Mouse (Mus musculus) myocyte (in vitro differentiated cells): ENCODE data around the gene Fam214a. TPM values are rescaled to one million over a fixed set of nuclear protein-coding genes. Genes with fewer than 3 reads are reported as not detected.
A peak's percentile ranks its signal among the peaks of the same experiment; 100 is the strongest.

Source experiments
- H3K27me3 ChIP-seq: one replicate; pipeline ENCODE4 v1.6.1; 2011; ENCODE audit not compliant: control insufficient read depth, insufficient read depth, insufficient read length
- H3K36me3 ChIP-seq: one replicate; pipeline ENCODE4 v1.6.1; 2011; ENCODE audit not compliant: control insufficient read depth, insufficient read depth
- H3K4me2 ChIP-seq: one replicate; pipeline ENCODE4 v1.6.1; 2011; ENCODE audit warnings: low read depth, control low read depth
- H3K4me3 ChIP-seq: one replicate; pipeline ENCODE4 v1.5.1; 2011; ENCODE audit warnings: mild to moderate bottlenecking, control low read depth, moderate library complexity
- H3K79me2 ChIP-seq: one replicate; pipeline ENCODE4 v1.6.1; 2011; ENCODE audit not compliant: control insufficient read depth, insufficient read depth
- H3ac ChIP-seq: one replicate; pipeline ENCODE4 v1.6.1; 2011; ENCODE audit not compliant: control insufficient read depth, insufficient read length
- CEBPB ChIP-seq: IDR thresholded peaks from 2 replicates; pipeline ENCODE4 v1.6.1; 2011; ENCODE audit warnings: mild to moderate bottlenecking, moderate library complexity; ENCODE audit not compliant: poor library complexity, insufficient read depth, severe bottlenecking
- E2F4 ChIP-seq: IDR thresholded peaks from one replicate; pipeline ENCODE4 v1.6.1; 2011; ENCODE audit warnings: mild to moderate bottlenecking, control low read depth, moderate library complexity; ENCODE audit not compliant: insufficient read depth
- MAX ChIP-seq: IDR thresholded peaks from one replicate; pipeline ENCODE4 v1.6.1; 2011; ENCODE audit warnings: low read depth, mild to moderate bottlenecking, control low read depth
- MYOD1 ChIP-seq, 3 experiments: IDR thresholded peaks; one replicate each; pipeline ENCODE4 v1.6.1; 2011; ENCODE audit warnings: control low read depth in 2 of 3, low read depth in 2 of 3, mild to moderate bottlenecking in 2 of 3, moderate library complexity in 1 of 3; ENCODE audit not compliant: insufficient read length in 2 of 3, control insufficient read depth in 1 of 3
- MYOG ChIP-seq, 3 experiments: IDR thresholded peaks; one replicate each; pipeline ENCODE4 v1.6.1; 2011; ENCODE audit warnings: control low read depth in 2 of 3, low read depth in 2 of 3, mild to moderate bottlenecking in 2 of 3; ENCODE audit not compliant: insufficient read length in 2 of 3, control insufficient read depth in 1 of 3, insufficient read depth in 1 of 3
- POLR2A ChIP-seq: IDR thresholded peaks from one replicate; pipeline ENCODE4 v1.6.1; 2011; ENCODE audit warnings: low read depth, mild to moderate bottlenecking, control low read depth, moderate library complexity; ENCODE audit not compliant: insufficient read length
- POLR2AphosphoS2 ChIP-seq: IDR thresholded peaks from one replicate; pipeline ENCODE4 v1.6.1; 2011; ENCODE audit warnings: low read depth, control low read depth; ENCODE audit not compliant: insufficient read length
- REST ChIP-seq: IDR thresholded peaks from one replicate; pipeline ENCODE4 v1.6.1; 2011; ENCODE audit warnings: mild to moderate bottlenecking, control low read depth, moderate library complexity; ENCODE audit not compliant: insufficient read depth, insufficient read length
- SRF ChIP-seq: IDR thresholded peaks from one replicate; pipeline ENCODE4 v1.6.1; 2011; ENCODE audit warnings: low read depth; ENCODE audit not compliant: control insufficient read depth, insufficient read length
- TCF12 ChIP-seq: IDR thresholded peaks from one replicate; pipeline ENCODE4 v1.6.1; 2011; ENCODE audit warnings: mild to moderate bottlenecking, control low read depth; ENCODE audit not compliant: poor library complexity, insufficient read depth, severe bottlenecking
- TCF3 ChIP-seq: IDR thresholded peaks from one replicate; pipeline ENCODE4 v1.6.1; 2011; ENCODE audit warnings: low read depth, control low read depth; ENCODE audit not compliant: insufficient read length
- USF1 ChIP-seq: IDR thresholded peaks from one replicate; pipeline ENCODE4 v1.6.1; 2011; ENCODE audit warnings: low read depth, mild to moderate bottlenecking, control low read depth, moderate library complexity
- polyA plus RNA-seq: library from polyadenylated mRNA; unstranded; fragments of >200 nt; fragmentation: generic; extraction: Trizol; gene quantifications from one replicate; pipeline ENCODE4 v1.2.1, GENCODE M21; 2012; ENCODE audit warnings: missing spikeins

Fam214a gene
- polyA plus RNA-seq, 1 experiment, result 2.6 TPM

DNA sequence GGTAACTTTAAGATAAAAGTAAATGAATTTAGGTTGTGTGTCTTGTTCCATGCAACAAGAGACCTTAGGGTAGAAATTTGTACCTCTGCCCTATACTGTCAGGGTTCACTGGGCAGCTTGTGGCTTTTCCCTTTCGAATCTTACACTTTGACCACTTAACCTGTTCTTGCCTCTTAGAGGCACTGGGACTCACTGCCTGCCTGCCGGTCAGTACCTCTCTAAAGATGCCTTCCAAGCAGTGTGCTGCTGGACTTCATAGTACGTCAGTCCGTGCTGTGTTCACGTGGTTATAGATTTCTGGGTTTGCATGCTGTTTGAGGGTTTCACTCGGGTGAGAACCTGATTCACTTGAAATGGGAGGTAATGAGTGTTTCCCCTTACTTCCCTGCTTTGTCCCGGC, 22.7 kb downstream of the Fam214a start:
- TF ChIP-seq CEBPB (no peak), MYOG (IDR thresholded peaks at IDR 0.05; ENCODE audit: control insufficient read depth in 1 of 3, insufficient read depth in 1 of 3, insufficient read length in 2 of 3, low read depth in 2 of 3) (no peak), TCF12 (no peak), USF1 (no peak), POLR2A (no peak), REST (no peak), SRF (no peak), MAX (no peak), POLR2AphosphoS2 (no peak)
- no peaks in the 10 kb centered on the region for H3K36me3 ChIP-seq
- H3K4me3 ChIP-seq, result peak overlapping the region; percentile 19
- no peaks in the 10 kb centered on the region for H3K79me2 ChIP-seq
- no peaks in the 10 kb centered on the region for H3K27me3 ChIP-seq
- H3ac ChIP-seq, result no peak overlapping the region
- peak overlapping the region; percentile 97 for H3K4me2 ChIP-seq

DNA sequence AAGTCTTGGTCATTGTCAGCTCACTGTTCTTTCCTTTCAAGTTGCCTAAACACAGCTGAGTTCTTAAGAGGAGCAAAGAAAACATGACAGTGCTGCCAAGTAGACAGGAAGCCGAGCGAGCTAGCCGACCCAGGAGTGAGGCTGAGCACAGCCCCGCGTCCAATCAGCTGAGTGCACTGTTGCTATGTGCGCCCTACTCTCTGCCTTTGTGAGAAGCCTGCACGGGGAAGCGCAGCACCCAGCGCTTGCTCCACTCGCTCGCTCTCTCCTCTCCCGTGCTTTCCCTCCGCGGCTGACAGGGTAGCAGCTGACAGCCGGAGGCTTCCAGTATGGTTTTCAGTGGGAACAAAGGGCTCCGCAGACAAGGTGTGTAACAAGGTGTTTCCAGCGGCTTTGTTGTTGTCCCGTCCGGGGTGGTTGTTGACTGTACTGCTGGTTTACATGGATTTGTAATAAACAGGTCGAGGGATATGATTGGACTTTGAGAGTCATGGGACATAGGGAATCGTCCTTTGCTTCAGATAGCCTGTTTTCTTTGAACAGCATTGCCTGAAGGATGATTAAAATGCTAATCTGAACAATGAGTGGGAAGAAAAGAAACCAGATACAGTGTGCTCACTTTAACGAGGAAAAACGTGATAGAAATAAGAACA, 23.4 kb downstream of the Fam214a start:
- Histone ChIP-seq H3K4me3 (peak overlapping the region; percentile 19), H3K36me3 (no peaks in the 10 kb centered on the region), H3K27me3 (no peaks in the 10 kb centered on the region), H3ac (no peak overlapping the region), H3K4me2 (peak overlapping the region; percentile 97), H3K79me2 (no peaks in the 10 kb centered on the region)
- TF ChIP-seq MYOD1 (IDR thresholded peaks at IDR 0.05; ENCODE audit: control insufficient read depth in 1 of 3, insufficient read length in 2 of 3, low read depth in 2 of 3), result peak in 1 of 3 experiments; percentile 30
- no peak for TF ChIP-seq TCF12
- TF ChIP-seq POLR2A, result peak; percentile 55
- peak; percentile 25 for TF ChIP-seq USF1
- TF ChIP-seq MYOG (IDR thresholded peaks at IDR 0.05; ENCODE audit: control insufficient read depth in 1 of 3, insufficient read depth in 1 of 3, insufficient read length in 2 of 3, low read depth in 2 of 3), result peak in 2 of 3 experiments; percentile 20 to 30
- TF ChIP-seq POLR2AphosphoS2, result peak; percentile 56
- no peak for TF ChIP-seq TCF3
- no peak for TF ChIP-seq CEBPB

DNA sequence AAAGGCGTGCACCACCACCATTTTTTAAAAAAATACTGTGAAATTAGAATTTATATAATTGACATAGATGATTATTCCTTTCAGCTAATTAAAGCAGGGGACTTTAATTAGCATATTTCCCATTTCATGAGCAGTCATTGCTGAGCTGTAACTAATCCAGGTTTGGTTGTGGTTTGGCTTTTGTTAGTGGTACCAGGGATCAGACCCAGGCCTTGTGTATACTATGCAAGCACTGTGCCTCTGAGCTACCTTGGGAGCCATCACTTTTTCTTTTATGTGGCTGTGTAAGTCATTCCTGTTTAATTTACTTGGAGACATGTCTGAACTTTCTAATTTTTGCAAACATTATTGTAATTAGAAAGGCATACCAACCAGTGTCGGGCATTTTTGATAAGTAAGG, 24.6 kb downstream of the Fam214a start:
- H3K4me2 ChIP-seq, result no peak overlapping the region
- H3K27me3 ChIP-seq, result no peaks in the 10 kb centered on the region
- no peak overlapping the region for H3ac ChIP-seq
- TF ChIP-seq SRF, result no peak
- no peak for TF ChIP-seq TCF12
- TF ChIP-seq USF1, result no peak
- TF ChIP-seq CEBPB, result no peak
- no peak for TF ChIP-seq E2F4
- no peak for TF ChIP-seq MAX
- no peak for TF ChIP-seq REST
- TF ChIP-seq TCF3, result no peak
- no peak for TF ChIP-seq POLR2A
- no peak for TF ChIP-seq POLR2AphosphoS2
- no peak for TF ChIP-seq MYOD1 (IDR thresholded peaks at IDR 0.05; ENCODE audit: control insufficient read depth in 1 of 3, insufficient read length in 2 of 3, low read depth in 2 of 3)
- TF ChIP-seq MYOG (IDR thresholded peaks at IDR 0.05; ENCODE audit: control insufficient read depth in 1 of 3, insufficient read depth in 1 of 3, insufficient read length in 2 of 3, low read depth in 2 of 3), result no peak
- no peaks in the 10 kb centered on the region for H3K36me3 ChIP-seq
- H3K4me3 ChIP-seq, result no peak overlapping the region
- no peaks in the 10 kb centered on the region for H3K79me2 ChIP-seq

DNA sequence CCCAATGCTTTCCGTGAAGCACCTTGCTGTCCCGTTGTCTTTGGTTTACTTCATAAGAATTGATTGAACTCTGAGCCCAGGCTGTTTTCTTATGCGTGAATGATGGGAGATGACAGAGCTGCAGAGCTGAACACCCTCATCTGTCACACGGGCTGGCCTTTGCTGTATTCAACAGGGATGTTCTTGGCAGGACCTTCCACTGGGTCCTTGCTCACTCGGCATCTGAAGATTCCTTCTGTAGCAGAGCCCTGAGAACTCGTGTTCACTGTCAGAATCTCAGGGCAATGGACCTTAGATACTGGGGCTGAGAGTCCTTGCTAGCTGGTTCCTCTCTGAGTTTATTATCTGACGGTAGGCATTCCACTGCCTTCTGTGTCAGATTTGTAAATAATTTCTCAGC, 25.3 kb downstream of the Fam214a start:
- no peak overlapping the region for H3K4me2 ChIP-seq
- no peak overlapping the region for H3K4me3 ChIP-seq
- H3ac ChIP-seq, result no peak overlapping the region
- H3K27me3 ChIP-seq, result no peaks in the 10 kb centered on the region
- no peaks in the 10 kb centered on the region for H3K79me2 ChIP-seq
- H3K36me3 ChIP-seq, result no peaks in the 10 kb centered on the region
- TF ChIP-seq TCF12 (no peak), MYOD1 (IDR thresholded peaks at IDR 0.05; ENCODE audit: control insufficient read depth in 1 of 3, insufficient read length in 2 of 3, low read depth in 2 of 3) (no peak), POLR2A (no peak), REST (no peak), USF1 (no peak), SRF (no peak), POLR2AphosphoS2 (no peak), CEBPB (no peak), MAX (no peak), MYOG (IDR thresholded peaks at IDR 0.05; ENCODE audit: control insufficient read depth in 1 of 3, insufficient read depth in 1 of 3, insufficient read length in 2 of 3, low read depth in 2 of 3) (no peak), TCF3 (no peak), E2F4 (no peak)
